Mouse (Mus musculus) limb, embryonic 12.5 days (tissue): ENCODE measurements at regions not wholly inside any gene's neighbourhood (a gene's known extent, or its start where the extent isn't known, plus 50 kb on each side); places are given as distances from the start of the nearest gene placed in this dataset.

Experiments
- ATAC-seq: fragments of 200-750 bp; cut with Nextera tagmentation; 2 replicates; pipeline ENCODE4 v1.8.0; 2017; ENCODE audit warnings: low read depth, moderate TSS enrichment; ENCODE audit not compliant: insufficient number of reproducible peaks, insufficient read depth, low FRiP score, low TSS enrichment
- H3K27ac ChIP-seq: fragments of 300-500 bp; sonication (generic); 2 replicates; pipeline ENCODE4 v1.5.1; 2016; ENCODE audit warnings: mild to moderate bottlenecking, moderate library complexity
- H3K27me3 ChIP-seq: fragments of 300-500 bp; sonication (generic); 2 replicates; pipeline ENCODE4 v1.6.1; 2016; ENCODE audit warnings: mild to moderate bottlenecking, moderate library complexity
- H3K36me3 ChIP-seq: fragments of 300-500 bp; sonication (generic); 2 replicates; pipeline ENCODE4 v1.6.1; 2016; ENCODE audit warnings: mild to moderate bottlenecking, moderate library complexity
- H3K4me1 ChIP-seq: fragments of 300-500 bp; sonication (generic); replicated peaks from 2 replicates; pipeline ENCODE4 v1.6.1; 2016
- H3K4me2 ChIP-seq: fragments of 300-500 bp; sonication (generic); 2 replicates; pipeline ENCODE4 v1.6.1; 2016; ENCODE audit warnings: mild to moderate bottlenecking, moderate library complexity
- H3K4me3 ChIP-seq: fragments of 300-500 bp; sonication (generic); replicated peaks from 2 replicates; pipeline ENCODE4 v1.5.1; 2016; ENCODE audit warnings: mild to moderate bottlenecking
- H3K9ac ChIP-seq: fragments of 300-500 bp; sonication (generic); replicated peaks from 2 replicates; pipeline ENCODE4 v1.6.1; 2016; ENCODE audit warnings: mild to moderate bottlenecking, moderate library complexity
- H3K9me3 ChIP-seq: fragments of 300-500 bp; sonication (generic); 2 replicates; pipeline ENCODE4 v1.6.1; 2016; ENCODE audit warnings: mild to moderate bottlenecking, moderate library complexity
- WGBS: fragments of 180-500 bp; shearing (Covaris S2); methylation state at CpG from one replicate; pipeline ENCODE4 v1.1.7; 2016; 5-methylcytosine and 5-hydroxymethylcytosine counted together

DNA sequence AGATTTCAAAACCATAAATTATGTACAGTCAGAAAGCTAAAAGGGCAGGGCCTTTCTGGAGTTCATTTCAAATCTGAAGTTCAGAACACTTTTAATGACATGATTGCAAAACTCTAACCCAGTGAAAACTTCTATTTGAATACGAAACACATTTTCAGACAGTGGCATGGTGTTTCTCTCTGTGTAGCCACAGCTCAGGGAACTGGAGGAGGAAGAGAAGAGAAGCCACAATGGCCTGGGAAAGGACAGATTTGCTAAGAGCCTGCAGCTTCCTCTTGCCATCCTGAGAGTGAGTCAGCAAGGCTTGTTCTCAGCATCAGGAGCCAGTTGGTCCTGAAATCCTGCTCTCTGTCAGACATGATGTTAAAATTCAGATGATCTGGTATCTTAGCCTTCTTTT lies 676.2 kb downstream of the Ntrk3 start:
- no peaks in the 10 kb centered on the region for H3K4me1 ChIP-seq
- no peaks in the 10 kb centered on the region for H3K27me3 ChIP-seq
- H3K4me3 ChIP-seq: no peak overlapping the region
- ATAC-seq: no peak
- no peak overlapping the region for H3K27ac ChIP-seq
- no peak overlapping the region for H3K4me2 ChIP-seq
- WGBS: 80% methylated on average over 1 of the region's 1 CpGs
- H3K9me3 ChIP-seq: no peaks in the 10 kb centered on the region; the same call in 1 of the 2 replicates
- no peak overlapping the region for H3K9ac ChIP-seq
- no peaks in the 10 kb centered on the region for H3K36me3 ChIP-seq

GRCm38 (mm10) chr7:78049606-78050005 lies 688.2 kb downstream of the Ntrk3 start:
- Histone ChIP-seq H3K4me1 (no peaks in the 10 kb centered on the region), H3K9ac (no peak overlapping the region), H3K36me3 (no peaks in the 10 kb centered on the region), H3K4me2 (no peak overlapping the region), H3K27ac (no peak overlapping the region), H3K9me3 (no peaks in the 10 kb centered on the region), H3K4me3 (no peak overlapping the region), H3K27me3 (no peaks in the 10 kb centered on the region)
- ATAC-seq: no peak
- WGBS: 51% methylated on average over 3 of the region's 3 CpGs

DNA sequence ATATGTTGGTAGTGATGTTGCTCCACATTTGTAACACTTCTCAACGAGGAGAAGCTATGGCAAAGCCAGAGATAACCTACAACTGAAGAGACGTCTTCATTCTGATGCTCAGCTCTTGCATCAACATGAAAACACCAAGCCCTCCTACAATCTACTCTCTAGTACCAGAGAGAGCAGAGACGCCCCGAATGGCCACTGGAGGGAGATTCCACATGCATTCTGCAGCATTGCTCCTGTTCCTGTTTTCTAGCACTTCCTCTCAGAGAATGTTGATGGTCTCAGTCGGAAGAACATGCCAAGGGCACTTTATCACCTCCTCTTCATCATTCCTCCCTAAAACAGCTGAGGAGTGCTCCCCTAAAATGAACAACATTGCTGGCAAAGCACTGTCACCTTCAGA lies 692.4 kb downstream of the Ntrk3 start:
- Histone ChIP-seq H3K4me2 (no peak overlapping the region), H3K27me3 (no peaks in the 10 kb centered on the region), H3K36me3 (no peaks in the 10 kb centered on the region), H3K4me1 (no peaks in the 10 kb centered on the region), H3K4me3 (no peak overlapping the region), H3K9ac (no peak overlapping the region), H3K9me3 (no peaks in the 10 kb centered on the region), H3K27ac (no peak overlapping the region)
- ATAC-seq: no peak
- WGBS: 62% methylated on average over 5 of the region's 5 CpGs

GRCm38 (mm10) chr7:78031032-78031431 lies 706.8 kb downstream of the Ntrk3 start:
- Histone ChIP-seq H3K27me3 (no peaks in the 10 kb centered on the region), H3K4me3 (no peak overlapping the region), H3K36me3 (no peaks in the 10 kb centered on the region), H3K9me3 (no peaks in the 10 kb centered on the region), H3K4me2 (no peak overlapping the region), H3K27ac (no peak overlapping the region), H3K9ac (no peak overlapping the region), H3K4me1 (0 out of 2 replicates have a peak, but pooled peaks cover 5% of the 10 kb centered on the region)
- 35% methylated on average over 2 of the region's 2 CpGs for WGBS
- no peak; the same call in 1 of the 2 replicates for ATAC-seq

DNA sequence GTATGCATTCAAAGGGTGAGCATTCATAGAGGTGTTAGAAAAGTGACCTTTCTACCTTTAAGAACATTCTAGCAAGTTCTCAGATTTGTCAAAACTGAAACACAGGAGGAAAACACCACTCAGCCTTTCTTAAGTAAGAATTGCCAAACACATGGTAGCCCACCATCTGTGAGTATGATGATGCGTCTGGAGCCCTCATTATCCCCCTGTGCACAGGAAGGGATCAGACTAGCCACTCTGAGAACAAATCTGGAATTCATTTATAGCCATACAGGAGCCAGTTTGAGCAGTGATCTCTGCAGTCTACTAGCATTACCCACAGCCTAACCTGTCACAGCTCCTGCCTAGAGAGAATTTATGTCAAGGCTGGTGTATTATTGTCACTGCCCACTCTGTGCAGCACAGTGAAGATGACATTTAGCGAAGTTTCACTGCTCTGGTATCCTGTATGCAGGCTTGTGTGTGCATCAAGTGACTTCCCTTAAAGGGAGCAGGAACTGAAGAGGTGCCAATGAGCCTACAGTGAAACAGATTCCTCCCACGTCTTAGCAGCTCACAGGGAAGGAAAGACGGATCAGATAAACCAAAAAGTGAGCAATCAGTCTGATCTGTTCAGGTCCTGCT lies 710.7 kb downstream of the Ntrk3 start:
- 0 out of 2 replicates have a peak, but pooled peaks cover 5% of the 10 kb centered on the region for H3K4me1 ChIP-seq
- WGBS: 43% methylated on average over 4 of the region's 4 CpGs
- no peaks in the 10 kb centered on the region for H3K27me3 ChIP-seq
- no peak overlapping the region for H3K9ac ChIP-seq
- peak; percentile 26; the same call in 1 of the 2 replicates for ATAC-seq
- no peak overlapping the region for H3K27ac ChIP-seq
- H3K4me2 ChIP-seq: no peak overlapping the region
- H3K4me3 ChIP-seq: no peak overlapping the region
- H3K36me3 ChIP-seq: no peaks in the 10 kb centered on the region
- no peaks in the 10 kb centered on the region for H3K9me3 ChIP-seq

DNA sequence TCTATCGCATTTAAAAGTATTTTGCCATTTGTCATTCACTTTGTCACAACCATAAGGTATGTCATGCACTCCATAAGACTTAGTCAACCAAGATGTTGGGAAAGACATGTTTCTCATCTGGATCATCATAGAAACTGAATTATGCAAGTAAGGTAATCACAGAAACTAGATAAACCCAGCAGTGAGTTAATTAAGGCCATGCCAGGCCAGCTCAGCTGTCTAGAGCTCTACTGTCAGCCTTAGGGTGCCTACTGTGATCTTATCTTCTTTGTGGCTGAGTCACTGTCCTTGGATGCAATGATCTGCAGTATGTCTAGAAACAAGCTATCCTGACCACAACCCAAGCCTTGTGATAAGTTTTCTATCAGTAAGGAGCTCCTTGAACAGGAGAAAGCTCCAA lies 714.2 kb downstream of the Ntrk3 start:
- WGBS: 97% methylated on average over 1 of the region's 1 CpGs
- H3K36me3 ChIP-seq: no peaks in the 10 kb centered on the region

GRCm38 (mm10) chr7:78023075-78023474 lies 714.7 kb downstream of the Ntrk3 start:
- Histone ChIP-seq H3K4me3 (no peak overlapping the region), H3K9me3 (no peaks in the 10 kb centered on the region), H3K4me1 (0 out of 2 replicates have a peak, but pooled peaks cover 5% of the 10 kb centered on the region), H3K27me3 (no peaks in the 10 kb centered on the region), H3K27ac (no peak overlapping the region), H3K9ac (no peak overlapping the region), H3K4me2 (no peak overlapping the region), H3K36me3 (no peaks in the 10 kb centered on the region)
- no peak for ATAC-seq
- WGBS: 53% methylated on average over 3 of the region's 3 CpGs

More for the DNA sequence above, 714.2 kb downstream of the Ntrk3 start:
- no peaks in the 10 kb centered on the region for H3K27me3 ChIP-seq
- H3K4me3 ChIP-seq: no peak overlapping the region
- H3K9me3 ChIP-seq: no peaks in the 10 kb centered on the region
- no peak overlapping the region for H3K9ac ChIP-seq
- H3K4me1 ChIP-seq: 0 out of 2 replicates have a peak, but pooled peaks cover 5% of the 10 kb centered on the region
- H3K27ac ChIP-seq: no peak overlapping the region
- H3K4me2 ChIP-seq: no peak overlapping the region
- no peak for ATAC-seq

- no peaks in the 10 kb centered on the region for H3K27me3 ChIP-seq
- no peaks in the 10 kb centered on the region for H3K9me3 ChIP-seq
- no peak overlapping the region for H3K9ac ChIP-seq
- H3K36me3 ChIP-seq: no peaks in the 10 kb centered on the region
- WGBS: 69% methylated on average over 6 of the region's 6 CpGs
- H3K27ac ChIP-seq: no peak overlapping the region
- H3K4me2 ChIP-seq: no peak overlapping the region
- no peak overlapping the region for H3K4me3 ChIP-seq
- no peaks in the 10 kb centered on the region for H3K4me1 ChIP-seq
- ATAC-seq: no peak
Measured at GRCm38 (mm10) chr7:78013631-78014030, 724.2 kb downstream of the Ntrk3 start.

DNA sequence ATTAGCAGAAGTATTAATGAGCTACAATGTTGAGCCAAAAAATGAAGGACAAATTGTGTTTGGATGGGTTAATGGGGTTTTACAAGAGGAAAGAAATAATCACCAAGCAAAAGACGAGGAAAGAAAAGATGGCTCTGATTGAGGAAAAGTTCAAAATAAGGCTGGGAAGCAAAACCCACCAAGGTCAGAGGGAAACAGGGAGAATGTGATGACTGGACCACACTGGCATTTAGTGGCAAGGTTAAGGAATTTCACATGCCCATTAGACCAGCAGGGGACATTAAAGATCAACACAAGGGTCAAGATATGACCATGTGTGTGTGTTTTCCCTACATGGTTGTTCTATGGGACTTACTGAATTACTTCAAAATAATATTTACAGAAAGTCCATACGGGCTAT lies 734.7 kb downstream of the Ntrk3 start:
- 71% methylated on average over 2 of the region's 2 CpGs for WGBS
- no peak for ATAC-seq

DNA sequence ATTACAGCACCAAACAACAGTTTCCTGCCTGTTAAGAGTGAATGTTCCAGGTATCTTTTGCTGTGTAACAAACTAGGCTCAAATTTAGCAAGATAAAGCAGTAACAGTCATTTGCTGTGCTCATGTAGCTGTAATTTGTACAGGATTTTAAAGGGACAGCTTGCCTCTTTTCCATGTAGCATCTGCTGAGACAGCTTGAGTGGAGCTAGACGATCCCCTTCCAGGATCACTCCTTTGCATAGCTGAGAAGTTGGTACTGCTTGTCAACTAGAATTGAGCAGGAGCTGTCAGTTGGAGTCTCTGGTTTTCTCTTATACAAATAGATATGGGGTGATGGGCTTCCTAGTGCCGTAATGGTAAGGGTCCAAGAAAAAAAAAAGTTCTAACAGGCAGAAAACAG lies 744.0 kb downstream of the Ntrk3 start:
- Histone ChIP-seq H3K4me2 (no peak overlapping the region), H3K4me1 (no peaks in the 10 kb centered on the region), H3K36me3 (no peaks in the 10 kb centered on the region), H3K9me3 (no peaks in the 10 kb centered on the region), H3K4me3 (no peak overlapping the region), H3K27ac (no peak overlapping the region), H3K27me3 (no peaks in the 10 kb centered on the region; the same call in 1 of the 2 replicates), H3K9ac (no peak overlapping the region)
- 81% methylated on average over 2 of the region's 2 CpGs for WGBS
- no peak for ATAC-seq

More for the DNA sequence above, 734.7 kb downstream of the Ntrk3 start:
- no peaks in the 10 kb centered on the region for H3K36me3 ChIP-seq
- no peaks in the 10 kb centered on the region for H3K9me3 ChIP-seq
- no peak overlapping the region for H3K9ac ChIP-seq
- no peak overlapping the region for H3K4me3 ChIP-seq
- H3K4me2 ChIP-seq: no peak overlapping the region
- no peaks in the 10 kb centered on the region for H3K27me3 ChIP-seq
- H3K27ac ChIP-seq: no peak overlapping the region
- no peaks in the 10 kb centered on the region for H3K4me1 ChIP-seq

DNA sequence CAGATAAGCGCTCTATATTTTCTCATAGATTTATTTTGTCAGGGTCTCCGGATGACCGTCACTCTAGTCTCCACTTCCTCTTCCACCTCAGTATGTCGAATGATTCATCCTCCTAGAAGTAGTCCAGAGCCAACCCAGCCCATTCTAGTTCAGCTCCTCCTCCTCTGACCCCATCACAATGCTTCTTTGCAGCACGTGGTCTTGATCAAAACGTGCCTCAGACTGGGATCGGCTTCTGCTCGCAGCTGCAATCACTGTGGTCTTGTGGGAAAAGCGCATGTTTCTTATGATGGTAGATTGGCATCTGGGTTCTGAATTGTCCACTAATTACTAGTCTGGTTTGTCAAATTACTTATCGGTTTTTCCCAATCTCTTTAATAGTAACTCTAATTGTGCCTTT lies 747.7 kb downstream of the Ntrk3 start:
- 55% methylated on average over 10 of the region's 10 CpGs for WGBS
- H3K4me2 ChIP-seq: no peak overlapping the region
- H3K9ac ChIP-seq: no peak overlapping the region
- no peaks in the 10 kb centered on the region; the same call in 1 of the 2 replicates for H3K27me3 ChIP-seq
- H3K4me1 ChIP-seq: no peaks in the 10 kb centered on the region
- no peak overlapping the region for H3K27ac ChIP-seq
- H3K36me3 ChIP-seq: no peaks in the 10 kb centered on the region
- no peak overlapping the region for H3K4me3 ChIP-seq
- no peak for ATAC-seq
- H3K9me3 ChIP-seq: no peaks in the 10 kb centered on the region

DNA sequence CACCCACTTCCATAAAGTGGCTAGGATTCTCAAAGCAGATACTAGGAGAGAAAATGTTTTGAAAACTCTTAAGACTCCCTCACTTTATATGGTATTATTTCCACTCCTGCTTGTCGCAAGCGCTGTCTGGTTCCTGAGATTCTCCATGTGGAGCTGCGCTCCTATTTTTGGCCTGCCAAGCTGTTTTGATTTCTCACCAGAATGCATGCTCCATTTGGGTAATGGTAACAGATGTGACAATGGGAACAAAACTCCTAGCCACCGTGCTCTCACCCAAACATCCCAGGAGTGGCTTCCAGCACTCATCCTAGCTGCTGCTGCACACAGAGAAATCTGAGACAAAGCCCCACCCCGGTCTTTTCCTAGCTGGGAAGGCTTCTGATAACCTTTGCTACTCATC lies 749.6 kb downstream of the Ntrk3 start:
- H3K4me1 ChIP-seq: no peaks in the 10 kb centered on the region
- H3K36me3 ChIP-seq: no peaks in the 10 kb centered on the region
- H3K4me3 ChIP-seq: no peak overlapping the region
- H3K27me3 ChIP-seq: no peaks in the 10 kb centered on the region; the same call in 1 of the 2 replicates
- no peaks in the 10 kb centered on the region for H3K9me3 ChIP-seq
- H3K9ac ChIP-seq: no peak overlapping the region
- H3K4me2 ChIP-seq: no peak overlapping the region
- no peak for ATAC-seq
- 61% methylated on average over 5 of the region's 5 CpGs for WGBS
- H3K27ac ChIP-seq: no peak overlapping the region
